ENCODE assay signal across 11 mouse cellular contexts in the genomic region with DNA sequence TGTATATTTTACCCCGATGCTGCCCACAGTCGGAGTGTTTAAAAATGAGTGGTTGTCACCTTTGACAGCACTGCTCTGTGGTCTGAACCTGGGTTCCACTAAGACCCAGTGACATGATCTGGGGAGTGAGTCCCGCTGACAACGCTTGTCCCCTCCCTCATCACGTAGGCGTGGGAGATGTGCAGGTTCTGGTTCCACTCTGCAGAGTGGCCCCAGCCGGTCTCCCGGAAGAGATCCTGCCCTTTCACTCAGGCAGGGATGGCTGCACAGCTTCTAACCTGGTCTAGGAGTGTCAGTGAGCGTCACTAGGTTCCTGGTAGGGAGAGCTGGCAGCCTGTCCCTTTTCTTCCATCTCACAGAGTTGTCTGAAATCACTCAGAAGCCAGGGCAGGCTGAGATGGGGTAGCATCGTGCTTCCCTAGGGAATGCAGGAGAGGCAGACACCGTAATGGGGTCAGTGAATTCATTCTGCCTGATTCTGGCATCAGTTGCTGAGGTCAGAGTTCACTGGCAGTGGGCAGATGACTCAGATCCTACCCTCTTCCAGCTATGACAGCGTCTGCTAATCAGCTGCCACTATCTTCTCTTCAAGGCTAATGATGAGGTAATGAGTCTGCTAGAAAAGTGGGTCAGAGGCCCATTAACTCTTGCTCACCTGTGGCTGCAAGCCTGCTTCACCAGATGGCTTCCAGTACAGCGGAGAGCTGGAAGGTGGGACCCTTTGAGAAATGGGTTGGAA. TPM values are rescaled to one million over a fixed set of nuclear protein-coding genes. Genes with fewer than 3 reads are reported as not detected.
A peak's percentile ranks its signal among the peaks of the same experiment; 100 is the strongest.
DNase-seq lines count a peak whose midpoint lies in the region; ATAC-seq lines count a peak whose summit lies in the region.
"Had no signal": no experiment of that assay in that cellular context is flagged by ENCODE, and none has a peak within 500 bp of the region (broad histone marks: within the 10 kb centered on the region; RNA-seq: fewer than 3 reads in every experiment).

No protein-coding gene starts in this region.

- ATAC-seq in midbrain, embryonic 14.5 days (ENCODE audit: low FRiP score, low TSS enrichment) = no peak
- peak; percentile 66 for ATAC-seq in hindbrain, embryonic 11.5 days (ENCODE audit: low FRiP score)

- intact Hi-C loops in left cerebral cortex, postnatal 10 days (cut with DNase I) = no loop called here

- H3K4me3 ChIP-seq in midbrain, embryonic 10.5 days = no peak overlapping the region
- H3K4me3 ChIP-seq in midbrain, embryonic 14.5 days (replicated peaks; ENCODE audit: low read depth, low read length) = no peak overlapping the region
- no peak overlapping the region for H3K4me3 ChIP-seq in hindbrain, embryonic 11.5 days (ENCODE audit: low read depth, low read length)
- H3K4me3 ChIP-seq: erythroblast, embryonic 14.5 days; heart, embryonic 15.5 days had no signal

- H3K9ac ChIP-seq in midbrain, embryonic 14.5 days (replicated peaks; ENCODE audit: low read length) = no peak overlapping the region
- no peak overlapping the region for H3K9ac ChIP-seq in hindbrain, embryonic 11.5 days (ENCODE audit: low read depth, low read length)
- H3K9ac ChIP-seq: heart, embryonic 15.5 days had no signal

- DNase-seq in embryo, embryonic 10 days (ENCODE audit: low spot score) = peak; percentile 43
- DNase-seq in embryo, embryonic 9.5 days (ENCODE audit: extremely low spot score) = no peak
- DNase-seq in midbrain, embryonic 10.5 days (ENCODE audit: low spot score) = no peak
- DNase-seq in midbrain, embryonic 14.5 days = no peak
- DNase-seq in hindbrain, embryonic 11.5 days (ENCODE audit: low spot score) = peak; percentile 50
- DNase-seq in retina, postnatal 1 day = peak; percentile 89
- DNase-seq in lung, adult 18-20 months = no peak
- DNase-seq in left cerebral cortex, postnatal 10 days (ENCODE audit: extremely low spot score in 1 of 2, low spot score in 2 of 2) = no peak

- H3K4me2 ChIP-seq in midbrain, embryonic 14.5 days (ENCODE audit: low read length) = no peak overlapping the region
- H3K4me2 ChIP-seq in hindbrain, embryonic 11.5 days (replicated peaks; ENCODE audit: low read depth, low read length) = no peak overlapping the region
- H3K4me2 ChIP-seq: heart, embryonic 15.5 days had no signal

- no peaks in the 10 kb centered on the region for H3K36me3 ChIP-seq in midbrain, embryonic 10.5 days
- H3K36me3 ChIP-seq in midbrain, embryonic 14.5 days (ENCODE audit: control insufficient read depth, insufficient read depth, low read length) = no peaks in the 10 kb centered on the region
- H3K36me3 ChIP-seq in hindbrain, embryonic 11.5 days (ENCODE audit: control insufficient read depth, insufficient read depth, low read length) = no peaks in the 10 kb centered on the region
- H3K36me3 ChIP-seq: heart, embryonic 15.5 days had no signal

- H3K9me3 ChIP-seq in midbrain, embryonic 10.5 days (replicated peaks) = peaks cover 4% of the 10 kb centered on the region; the same call in 1 of the 2 replicates
- no peaks in the 10 kb centered on the region for H3K9me3 ChIP-seq in midbrain, embryonic 14.5 days (ENCODE audit: control insufficient read depth, low read length)
- no peaks in the 10 kb centered on the region for H3K9me3 ChIP-seq in hindbrain, embryonic 11.5 days (ENCODE audit: control insufficient read depth, low read length)
- H3K9me3 ChIP-seq: heart, embryonic 15.5 days had no signal

- H3K4me1 ChIP-seq in midbrain, embryonic 10.5 days = peaks cover 28% of the 10 kb centered on the region
- H3K4me1 ChIP-seq in midbrain, embryonic 14.5 days (ENCODE audit: control insufficient read depth, insufficient read depth, low read length) = no peaks in the 10 kb centered on the region
- H3K4me1 ChIP-seq in hindbrain, embryonic 11.5 days (replicated peaks; ENCODE audit: control insufficient read depth, insufficient read depth, low read length) = 0 out of 2 replicates have a peak, but pooled peaks cover 3% of the 10 kb centered on the region

- no peaks in the 10 kb centered on the region for H3K27me3 ChIP-seq in midbrain, embryonic 10.5 days (ENCODE audit: low read depth, poor library complexity, severe bottlenecking)
- H3K27me3 ChIP-seq in midbrain, embryonic 14.5 days (ENCODE audit: control insufficient read depth, insufficient read depth, low read length) = no peaks in the 10 kb centered on the region
- no peaks in the 10 kb centered on the region for H3K27me3 ChIP-seq in hindbrain, embryonic 11.5 days (ENCODE audit: control insufficient read depth, insufficient read depth, low read length)
- H3K27me3 ChIP-seq: heart, embryonic 15.5 days had no signal

- peak overlapping the region; percentile 46 for H3K27ac ChIP-seq in midbrain, embryonic 10.5 days (replicated peaks)
- H3K27ac ChIP-seq in midbrain, embryonic 14.5 days (replicated peaks; ENCODE audit: low read depth, low read length) = no peak overlapping the region
- H3K27ac ChIP-seq in hindbrain, embryonic 11.5 days (ENCODE audit: low read depth, low read length) = no peak overlapping the region
- H3K27ac ChIP-seq: heart, embryonic 15.5 days had no signal

- WGBS in midbrain, embryonic 10.5 days = 63% methylated on average over 13 of the region's 13 CpGs
- WGBS in midbrain, embryonic 14.5 days = 50% methylated on average over 13 of the region's 13 CpGs
- 48% methylated on average over 13 of the region's 13 CpGs for WGBS in hindbrain, embryonic 11.5 days

RNA-seq across cellular contexts. Expression of a gene that starts 36.7 kb away (rescaled TPM):
- 45.5 and 52.3 TPM in 2 replicates for polyA plus RNA-seq in midbrain, embryonic 10.5 days (2016; fragmentation: Nextera tagmentation; extraction: Ambion mirVana)
- polyA plus RNA-seq in midbrain, embryonic 14.5 days (2014; fragmentation: Nextera tagmentation; extraction: Ambion mirVana) = 36.7 and 46.8 TPM in 2 replicates
- polyA plus RNA-seq in hindbrain, embryonic 11.5 days (2014; fragmentation: Nextera tagmentation; extraction: Ambion mirVana) = 15.6 and 17.5 TPM in 2 replicates
- 10 to 100 TPM; 23.9 to 26.4 TPM for total RNA-seq in left cerebral cortex, postnatal 10 days (2021)
- total RNA-seq: CH12.LX had no signal

Comparison
In these comparisons a context has a peak if more than half of its experiments do, and no peak if none do; other contexts are left out.
1. DNase-seq: peak in embryo, embryonic 10 days (single experiment), hindbrain, embryonic 11.5 days (single experiment) and retina, postnatal 1 day (single experiment); none in embryo, embryonic 9.5 days (single experiment), midbrain, embryonic 10.5 days (single experiment), midbrain, embryonic 14.5 days (single experiment), lung, adult 18-20 months (0 of 2) and left cerebral cortex, postnatal 10 days (0 of 2).